Mouse (Mus musculus): ENCODE data around the gene Snx11.

Snx11 gene

DNA sequence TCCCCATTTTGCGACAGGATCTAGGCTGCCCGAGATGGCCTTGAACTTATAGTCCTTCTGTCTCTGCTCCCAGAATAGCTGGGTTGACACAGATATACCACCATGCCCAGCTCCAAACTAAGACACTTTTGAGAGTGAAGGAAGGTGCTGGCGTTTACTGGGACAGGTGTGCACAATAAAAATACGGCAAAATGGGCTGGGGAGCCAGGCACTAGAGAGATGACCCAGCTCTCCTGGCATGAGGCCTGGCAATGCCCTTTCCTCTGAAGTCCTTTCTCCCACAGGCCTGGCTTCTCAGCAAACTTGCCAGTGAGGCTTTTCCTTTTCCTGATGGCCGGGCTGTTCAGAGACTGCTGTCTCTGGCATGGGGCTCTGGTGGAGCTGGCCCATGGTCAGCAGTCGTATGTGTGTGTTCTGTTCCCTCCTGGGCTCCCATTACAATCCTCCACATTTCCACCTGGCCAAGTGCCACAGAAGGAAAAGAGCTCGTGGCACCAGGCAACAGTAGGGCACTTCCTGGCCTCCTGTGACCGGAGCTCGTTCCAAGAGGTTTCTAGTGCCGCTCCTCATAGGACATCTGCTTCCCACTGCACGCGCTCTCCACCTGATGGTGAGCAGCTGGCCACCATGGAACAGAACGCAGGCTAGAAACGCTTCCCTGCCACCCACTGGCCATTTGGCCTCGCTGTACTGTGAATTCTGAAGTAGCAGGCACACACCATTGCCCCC, 14.5 kb downstream of the Snx11 start:
- no peak for DNase-seq (ENCODE audit: low spot score)

DNA sequence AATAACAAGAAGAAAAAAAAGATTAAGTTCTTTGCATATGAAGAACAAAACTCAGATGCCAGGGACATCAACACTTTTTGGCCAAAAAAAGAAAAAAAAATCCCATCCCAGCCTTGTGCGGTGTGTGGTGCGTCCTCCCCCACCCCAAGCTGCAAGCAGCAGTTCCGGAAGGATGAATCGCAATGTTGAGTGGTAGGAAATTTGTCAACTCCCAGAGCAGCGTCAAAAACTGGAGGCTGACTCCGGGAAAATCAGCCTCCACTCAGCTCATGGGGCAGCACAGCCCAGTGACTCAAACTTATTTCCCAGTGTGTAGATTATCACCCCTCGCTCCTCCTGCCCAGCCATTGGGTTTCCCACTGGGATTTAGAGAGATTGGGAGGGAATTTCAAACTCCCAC, 15.4 kb downstream of the Snx11 start:
- no peak for DNase-seq (ENCODE audit: low spot score)

DNA sequence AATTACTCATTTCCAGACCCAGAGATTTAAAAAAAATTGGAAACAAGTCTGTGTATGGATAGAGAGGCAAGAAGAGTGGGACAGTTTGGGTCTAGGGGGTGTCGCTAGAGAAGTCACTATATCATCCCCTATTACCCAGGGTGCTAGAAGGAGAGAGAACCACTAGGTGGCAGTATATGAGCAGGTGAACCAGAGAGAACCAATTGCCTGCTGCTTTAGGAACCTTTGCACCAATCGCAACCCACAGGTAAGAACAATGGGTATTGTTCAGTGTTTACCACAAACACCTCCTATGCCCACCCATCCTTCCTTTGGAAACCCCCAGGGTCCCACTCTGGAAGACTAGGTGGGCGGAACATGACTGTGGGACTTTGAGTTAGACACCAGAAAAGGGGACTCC, 17.3 kb downstream of the Snx11 start:
- DNase-seq (ENCODE audit: low spot score), result peak; percentile 75

DNA sequence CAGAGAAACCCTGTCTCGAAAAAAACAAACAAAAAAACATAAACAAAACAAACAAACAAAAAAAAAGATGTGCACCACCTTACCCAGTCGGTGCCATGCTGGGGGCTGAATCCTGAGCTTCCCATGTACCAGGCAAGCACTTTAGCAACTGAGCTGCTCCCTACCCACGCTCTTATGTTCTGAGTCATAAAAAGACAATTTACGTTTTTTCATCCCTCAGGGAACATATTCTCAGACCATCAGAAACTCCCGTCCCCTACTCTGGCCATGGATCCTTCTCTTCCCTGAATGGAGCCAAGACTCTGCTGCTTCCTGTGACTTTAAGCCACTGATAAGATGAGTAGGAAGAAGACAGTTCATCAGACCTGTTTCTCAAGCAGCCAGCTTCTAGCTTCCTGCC, 19.0 kb downstream of the Snx11 start:
- no peak for DNase-seq (ENCODE audit: low spot score)

DNA sequence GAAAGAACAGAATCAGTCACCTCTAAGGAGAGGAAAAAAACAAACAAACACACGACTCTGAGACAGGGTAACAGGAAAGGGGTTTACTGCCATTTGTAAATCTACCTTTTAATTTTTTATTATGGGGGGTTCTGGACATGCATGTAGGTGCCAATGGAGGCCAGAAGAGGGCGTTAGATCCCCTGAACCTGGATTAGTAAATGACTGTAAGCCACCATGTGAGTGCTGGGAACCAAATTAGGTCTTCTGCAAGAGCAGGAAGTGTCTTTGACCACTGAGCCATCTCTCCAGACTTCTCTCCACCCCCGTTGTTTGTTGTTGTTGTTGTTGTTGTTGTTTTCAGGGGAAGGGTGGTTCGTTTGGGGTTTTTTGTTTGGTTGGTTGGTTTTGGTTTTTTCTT, 19.9 kb downstream of the Snx11 start:
- DNase-seq (ENCODE audit: low spot score), result no peak

DNA sequence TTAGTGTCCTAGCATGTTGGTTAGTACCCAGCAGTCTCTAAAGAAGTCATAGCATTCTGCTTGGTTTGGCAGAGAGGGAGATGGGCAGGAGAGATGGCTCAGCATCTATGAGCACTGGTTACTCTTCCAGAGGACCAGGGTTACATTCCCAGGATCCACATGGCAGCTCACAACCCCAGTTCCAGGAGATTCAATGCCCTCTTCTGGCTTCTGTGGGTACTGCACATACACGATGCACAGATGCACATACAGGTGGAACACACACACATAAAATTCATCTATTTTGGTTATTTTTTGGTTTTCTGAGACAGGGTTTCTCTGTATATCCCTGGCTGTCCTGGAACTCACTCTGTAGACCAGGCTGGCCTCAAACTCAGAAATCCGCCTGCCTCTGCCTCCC, 22.1 kb downstream of the Snx11 start:
- no peak for DNase-seq (ENCODE audit: low spot score)

DNA sequence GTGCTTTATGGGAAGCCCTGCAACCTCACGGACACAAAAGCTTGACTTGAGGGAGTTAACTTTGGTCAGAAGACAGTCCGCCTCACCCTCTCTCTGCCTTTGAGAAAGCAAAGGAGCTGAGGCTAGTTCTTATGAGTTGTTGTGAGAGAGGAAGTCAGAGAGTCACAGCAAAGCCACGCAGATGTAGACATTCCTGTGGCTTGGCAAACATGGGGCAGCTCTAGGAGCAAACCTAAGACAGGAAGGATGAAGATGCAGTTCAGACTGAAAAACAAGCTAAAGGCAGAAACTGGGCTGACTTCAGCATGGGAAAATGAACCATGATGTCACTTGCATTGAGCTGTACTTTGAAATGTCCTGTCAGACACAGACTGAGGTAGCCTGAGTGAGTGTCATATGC, 29.8 kb downstream of the Snx11 start:
- DNase-seq (ENCODE audit: low spot score), result no peak

DNA sequence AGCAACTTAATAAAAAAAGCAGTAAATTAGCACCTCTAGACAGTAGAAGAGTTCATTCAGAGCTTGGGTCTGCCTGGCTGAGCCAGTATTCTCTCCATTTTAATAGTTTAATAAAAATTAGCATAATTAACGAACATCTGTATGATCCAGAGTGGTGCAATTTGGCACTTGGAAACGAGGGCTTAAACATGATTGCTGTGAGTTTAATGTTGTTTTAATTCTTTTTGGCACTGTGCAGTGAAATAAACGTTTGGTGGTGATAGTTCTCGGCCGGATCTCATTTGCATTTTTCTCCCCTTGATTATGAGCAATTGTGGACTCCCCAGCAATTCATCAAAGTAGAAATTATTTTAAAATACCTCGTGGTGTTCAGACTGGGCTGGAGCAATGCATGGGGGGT, 30.7 kb downstream of the Snx11 start:
- DNase-seq (ENCODE audit: low spot score), result no peak

DNA sequence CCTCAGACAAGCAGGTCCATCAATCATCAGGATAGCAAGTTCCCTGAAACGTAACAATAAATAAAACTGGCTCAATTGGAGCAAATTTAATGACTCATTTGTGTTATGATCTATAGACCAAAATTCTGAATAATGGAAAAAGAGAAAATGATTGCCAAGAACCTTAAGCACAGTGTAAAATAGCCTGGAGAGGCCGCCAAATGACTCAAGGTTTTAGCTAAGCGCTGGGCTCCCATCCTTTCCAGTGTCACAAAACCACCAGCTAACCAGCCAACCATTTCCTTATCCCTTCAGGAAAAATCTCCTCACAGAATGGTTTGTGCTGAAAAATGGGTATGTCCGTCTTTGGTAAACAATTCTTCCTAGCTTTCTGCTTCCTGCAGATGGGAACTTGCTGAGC, 33.5 kb downstream of the Snx11 start:
- no peak for DNase-seq (ENCODE audit: low spot score)

DNA sequence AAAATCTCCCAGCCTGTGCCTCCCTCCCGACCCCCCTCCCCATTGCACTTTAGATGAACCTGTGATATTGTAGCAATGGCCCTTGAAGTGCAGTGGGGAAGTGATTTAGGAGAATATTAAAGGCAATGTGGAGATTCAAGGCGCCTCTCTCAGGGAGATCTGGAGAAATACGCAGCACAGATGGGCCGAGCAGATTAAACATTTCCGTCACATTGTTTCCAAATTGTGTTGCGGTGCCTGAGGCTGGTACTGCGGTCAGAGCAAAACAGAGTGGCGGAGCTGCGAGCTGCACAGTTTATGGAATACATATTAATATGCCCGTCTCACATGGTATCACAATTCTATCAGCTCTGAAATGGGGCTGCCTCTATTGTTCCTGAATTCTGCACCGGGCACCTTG, 34.4 kb downstream of the Snx11 start:
- DNase-seq (ENCODE audit: low spot score), result no peak

DNA sequence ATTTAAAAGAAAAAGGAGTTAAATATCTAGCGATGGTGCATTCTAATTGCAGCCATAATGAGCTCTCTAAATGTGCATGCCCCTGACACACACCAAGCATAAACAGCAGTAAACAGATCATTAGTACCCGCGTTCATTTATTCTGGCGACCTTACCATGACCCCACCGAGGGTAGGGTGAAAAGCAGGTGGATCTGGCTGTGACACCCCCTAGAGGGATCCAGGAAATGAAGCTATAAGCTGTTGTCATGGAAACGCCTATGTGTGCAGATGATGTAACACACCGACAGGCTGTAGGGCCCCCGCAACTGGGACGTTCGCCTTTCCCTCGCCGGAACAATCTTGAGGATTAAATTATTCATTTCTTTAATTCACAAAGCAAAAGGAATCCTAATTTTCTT, 35.4 kb downstream of the Snx11 start:
- no peak for DNase-seq (ENCODE audit: low spot score)

DNA sequence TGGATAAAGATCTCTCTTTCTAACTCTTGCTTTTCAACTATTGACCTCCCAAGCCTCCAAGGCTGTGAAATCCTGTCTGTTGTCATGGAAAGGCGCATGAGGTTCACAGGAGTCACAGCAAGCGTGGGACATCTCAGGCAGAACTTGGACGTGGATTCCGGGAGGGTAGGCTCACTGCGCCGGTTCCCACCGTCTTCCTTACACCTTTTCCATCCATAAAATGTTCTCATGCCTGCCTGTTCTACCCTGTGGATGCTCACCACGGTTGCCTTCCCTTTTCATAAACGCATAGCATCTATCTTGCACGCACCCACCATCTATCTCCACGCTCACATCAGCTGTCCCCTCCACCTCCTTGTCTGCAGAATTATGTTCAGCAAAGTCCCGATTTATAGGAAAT, 36.6 kb downstream of the Snx11 start:
- no peak for DNase-seq (ENCODE audit: low spot score)

DNA sequence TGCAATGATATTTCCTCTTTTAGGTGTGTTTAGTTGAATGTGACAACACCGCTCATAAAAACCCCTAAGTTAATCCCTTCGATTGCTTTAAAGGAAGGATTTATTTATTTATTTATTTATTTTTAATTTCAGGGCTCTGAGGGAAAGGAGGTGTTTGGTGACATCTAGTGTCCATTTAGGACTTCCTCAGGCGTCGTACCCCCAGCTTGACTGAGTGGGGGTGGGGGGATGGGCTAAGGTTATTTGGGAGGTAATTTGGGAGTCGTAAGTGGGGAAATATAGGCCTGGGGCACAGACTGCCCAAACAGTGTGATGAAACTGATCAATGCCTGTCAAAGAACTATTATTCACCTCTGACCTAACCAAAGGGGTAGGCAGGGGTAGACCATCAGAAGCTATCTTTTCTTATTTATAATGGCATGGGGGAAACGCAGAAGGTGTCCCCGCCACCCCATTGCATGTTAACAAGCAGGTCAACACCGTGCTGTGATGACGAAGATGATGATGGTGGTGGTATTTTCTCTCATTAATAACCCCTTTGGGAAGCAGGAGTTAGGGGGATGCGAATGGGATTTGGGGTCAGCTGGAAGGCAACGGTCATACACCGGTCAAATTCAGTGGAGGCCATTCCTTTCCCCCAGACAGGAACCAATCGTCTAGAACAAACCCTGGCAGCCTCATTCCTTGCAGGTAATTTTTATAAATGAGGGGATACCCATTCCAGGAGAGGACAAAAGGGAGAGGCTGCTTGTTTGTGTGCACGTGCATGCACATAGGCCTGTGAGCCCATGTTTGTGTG, 39.5 kb downstream of the Snx11 start:
- no peak for DNase-seq (ENCODE audit: low spot score)

DNA sequence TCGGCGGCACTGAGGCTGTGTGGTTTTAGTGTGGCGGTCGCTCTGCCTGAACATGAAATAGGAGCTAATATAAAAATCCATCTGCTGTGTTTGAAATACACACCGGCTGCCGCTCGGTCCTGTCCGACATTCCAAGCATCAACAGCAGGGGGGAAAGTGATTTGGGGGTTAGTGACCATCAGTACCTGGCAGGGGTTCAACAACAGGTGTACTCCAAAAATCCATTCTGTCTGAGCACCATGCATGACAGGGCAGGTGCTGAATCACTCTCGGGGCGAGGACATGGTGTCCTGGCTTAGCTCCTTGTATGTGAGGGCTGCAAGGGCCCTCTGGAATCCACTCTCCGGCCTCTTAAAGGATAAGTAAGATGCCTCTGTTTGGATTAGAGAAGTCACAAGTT, 41.0 kb downstream of the Snx11 start:
- no peak for DNase-seq (ENCODE audit: low spot score)

DNA sequence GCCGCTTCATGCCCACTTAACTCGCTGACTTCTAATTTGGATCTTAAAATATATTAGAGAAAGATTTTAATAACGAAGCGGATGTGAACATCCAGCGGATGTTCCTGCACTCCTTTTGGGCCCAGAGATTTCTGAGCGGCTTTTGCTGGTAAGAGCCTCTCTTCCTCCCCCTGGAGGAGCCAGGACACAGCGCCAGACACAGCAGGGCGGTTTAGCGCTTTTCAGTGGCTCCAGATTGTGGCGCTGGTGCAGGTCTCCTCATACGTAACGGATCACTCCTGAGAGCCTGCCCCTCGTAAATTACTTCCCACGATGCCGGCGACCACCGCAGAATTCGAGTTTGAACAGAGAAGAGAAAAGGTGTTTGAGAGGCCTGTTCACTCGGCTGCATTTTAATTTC, 41.5 kb downstream of the Snx11 start:
- DNase-seq (ENCODE audit: low spot score), result no peak

DNA sequence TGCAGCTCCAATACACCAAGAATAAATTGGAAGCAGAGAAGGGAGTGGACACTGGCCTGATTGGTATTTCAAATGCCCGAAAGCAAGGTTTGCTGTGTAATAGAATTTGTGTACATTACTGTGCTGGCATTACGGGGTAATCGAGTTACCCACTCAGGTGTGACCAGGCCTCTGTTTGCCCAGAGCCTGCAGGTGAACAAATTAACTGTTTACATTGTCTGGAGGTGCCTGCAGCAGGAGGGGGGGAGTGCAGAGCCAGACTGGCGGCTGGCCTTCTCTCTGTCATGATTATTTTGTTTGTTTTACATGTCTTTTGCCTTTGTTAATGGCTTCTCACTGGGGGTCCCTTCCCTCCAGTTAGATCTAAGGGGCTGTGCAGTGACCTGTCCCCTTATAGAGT, 44.7 kb downstream of the Snx11 start:
- DNase-seq (ENCODE audit: low spot score), result no peak

DNA sequence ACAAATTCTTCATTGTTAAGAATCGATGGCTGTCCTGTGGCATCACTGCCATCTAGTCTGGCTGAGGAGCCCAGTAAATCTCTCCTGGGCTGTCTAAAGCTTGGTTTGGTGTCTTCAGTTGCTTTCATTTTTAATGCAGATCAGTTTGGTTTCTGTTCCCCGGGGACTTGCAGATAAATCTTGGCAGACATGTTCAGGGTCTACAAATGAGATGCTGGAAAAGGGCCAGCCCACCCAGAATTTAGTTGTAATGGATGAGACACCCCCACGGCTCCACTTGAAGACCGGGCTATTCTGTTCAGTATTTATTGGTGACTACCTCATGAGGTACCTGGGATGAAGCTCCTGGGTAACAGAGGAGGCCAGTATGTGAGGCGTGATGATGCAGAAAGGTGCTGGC, 47.0 kb downstream of the Snx11 start:
- no peak for DNase-seq (ENCODE audit: low spot score)

DNA sequence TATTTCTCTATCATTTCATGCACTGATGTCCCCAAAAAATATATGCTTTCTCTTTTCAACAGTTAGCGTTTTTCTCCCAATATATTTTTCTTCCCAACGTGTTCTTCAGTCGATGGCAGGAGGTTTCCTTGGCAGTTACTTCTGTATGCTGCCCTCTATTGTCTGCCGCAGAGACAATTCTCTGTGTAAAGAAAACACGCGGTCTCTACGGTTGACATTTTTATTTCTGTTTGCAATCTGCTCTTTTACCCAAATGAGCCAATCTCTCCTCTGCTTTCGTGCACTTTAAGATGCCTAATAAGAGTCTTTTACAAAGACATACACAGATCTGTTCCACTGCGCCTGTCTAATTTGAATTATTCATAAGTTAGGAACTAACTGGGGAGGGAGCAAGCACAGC, 47.9 kb downstream of the Snx11 start:
- DNase-seq (ENCODE audit: low spot score), result no peak

DNA sequence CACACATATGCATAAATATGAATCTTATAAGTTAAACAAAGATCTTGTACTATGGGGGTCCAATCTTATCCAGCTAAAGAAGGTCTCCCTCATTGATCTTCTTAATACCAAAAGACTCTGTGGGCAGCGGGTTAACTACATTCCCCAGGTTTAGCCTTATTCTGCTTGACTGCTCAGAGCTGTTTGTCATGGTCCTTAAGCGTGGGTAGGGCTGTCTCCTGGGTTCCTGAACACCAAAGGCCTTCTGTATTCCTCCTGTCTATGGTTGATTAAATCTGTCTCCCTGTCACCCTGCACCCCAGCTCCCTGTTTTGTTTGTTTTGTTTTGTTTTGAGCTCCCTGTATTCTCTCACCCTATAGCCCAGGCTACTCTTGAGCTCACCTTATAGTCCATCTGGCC, 48.8 kb downstream of the Snx11 start:
- no peak for DNase-seq (ENCODE audit: low spot score)

DNA sequence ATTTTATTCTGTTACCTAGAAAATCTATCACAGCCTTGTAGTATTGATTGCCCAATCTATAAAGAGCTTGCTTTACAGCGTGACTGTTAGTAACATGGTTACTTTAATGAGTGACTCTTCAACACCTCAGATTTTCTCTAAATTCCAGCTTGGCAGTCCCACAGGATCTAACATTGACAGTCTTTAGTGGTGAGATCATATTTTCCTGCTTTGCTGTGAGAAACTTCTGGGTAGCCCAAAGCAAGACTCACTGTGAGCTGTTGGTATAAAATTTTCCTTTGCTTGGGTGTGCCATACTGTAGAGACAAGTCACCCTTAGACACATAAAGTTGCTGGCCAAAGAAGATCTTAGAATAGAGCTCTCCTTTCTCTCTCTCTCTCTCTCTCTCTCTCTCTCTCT, 51.5 kb downstream of the Snx11 start:
- no peak for DNase-seq (ENCODE audit: low spot score)

DNA sequence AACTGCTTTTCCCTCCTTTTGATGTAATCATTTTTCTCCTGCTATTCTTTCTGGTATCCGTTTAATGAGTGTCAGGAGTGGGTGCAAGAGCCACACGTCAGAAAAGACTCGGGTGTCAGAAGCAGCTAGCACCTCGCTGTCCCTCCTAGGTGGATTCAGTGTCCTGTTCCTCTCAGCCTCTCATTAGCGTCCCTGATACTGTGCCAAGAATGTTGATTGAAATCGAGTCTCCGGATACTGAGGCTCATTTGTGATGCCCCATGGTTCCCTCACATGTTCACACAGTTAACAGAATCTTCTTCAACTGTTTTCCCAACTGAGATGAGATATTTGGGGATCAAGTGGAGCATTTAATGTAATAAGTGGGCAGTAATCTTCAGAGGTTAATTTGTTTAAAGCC, 58.8 kb downstream of the Snx11 start:
- no peak for DNase-seq (ENCODE audit: low spot score)

All from layer of hippocampus, adult 9-10 months (tissue).